Mouse (Mus musculus) brain, adult 10 weeks (tissue): Measurements from ENCODE around the gene Rabl3. TPM values are rescaled to one million over a fixed set of nuclear protein-coding genes. Genes with fewer than 3 reads are reported as not detected.

ENCODE experiments used
- polyA plus RNA-seq: library from polyadenylated mRNA; stranded (reverse); fragments of 350-450 nt; fragmentation: Illumina TruSeq; extraction: RNeasy Lipid Tissue Mini Kit (QIAGEN cat#74804); gene quantifications from one replicate; pipeline ENCODE4 v1.2.3, GENCODE M21; 2015; ENCODE audit warnings: low read depth, low replicate concordance

Rabl3 gene
- 11.1 TPM for polyA plus RNA-seq

DNA sequence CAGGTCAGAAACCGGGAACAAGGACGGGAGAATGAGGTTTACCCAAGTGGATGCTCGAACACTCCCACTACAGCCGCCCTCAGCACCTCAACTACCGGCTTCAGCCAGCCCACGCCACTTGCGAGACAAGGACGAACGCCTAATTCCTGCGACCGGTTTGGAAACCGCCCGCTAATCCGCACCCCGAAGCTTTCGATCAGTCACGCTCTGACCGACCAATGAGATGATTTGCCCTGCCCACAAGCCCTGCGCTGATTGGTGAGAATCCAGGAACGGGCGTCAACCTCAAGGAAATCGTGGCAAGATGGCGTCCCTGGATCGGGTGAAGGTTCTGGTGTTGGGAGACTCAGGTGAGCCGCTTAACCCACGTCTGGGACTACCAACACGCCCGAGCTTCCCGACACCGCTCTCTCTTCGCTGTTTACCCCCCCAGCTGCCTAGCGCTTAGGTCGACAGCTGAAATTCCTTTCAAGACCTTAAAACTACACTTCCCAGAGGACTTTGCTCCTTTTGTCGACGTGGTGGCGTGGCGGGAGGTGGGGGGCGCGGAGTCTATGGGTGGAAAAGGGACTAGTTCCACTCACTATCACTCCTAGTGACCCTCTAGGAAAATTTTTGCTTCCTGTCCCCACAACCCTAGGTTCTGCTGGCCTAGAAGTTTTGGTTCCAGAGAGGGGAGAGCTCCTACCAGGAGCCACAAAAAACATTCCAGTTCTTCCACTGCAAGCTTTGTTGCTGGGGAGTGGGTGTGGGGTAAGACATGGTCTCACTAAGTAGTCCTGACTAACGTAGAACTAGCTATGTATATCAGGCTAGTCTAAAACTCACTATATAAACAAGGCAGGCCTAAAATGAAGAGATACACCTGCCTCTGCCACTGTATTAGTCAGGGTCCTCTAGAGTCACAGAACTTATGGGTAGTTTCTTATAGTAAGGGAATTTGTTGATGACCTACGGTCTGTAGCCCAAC, at the start of gene Rabl3, which contains the start of gene Gtf2e1:
TSS of gene Rabl3 (plus strand) at position 275 of the 970 bp plus-strand sequence.
TSS of gene Gtf2e1 (minus strand) at position 179 of the 970 bp plus-strand sequence.

DNA sequence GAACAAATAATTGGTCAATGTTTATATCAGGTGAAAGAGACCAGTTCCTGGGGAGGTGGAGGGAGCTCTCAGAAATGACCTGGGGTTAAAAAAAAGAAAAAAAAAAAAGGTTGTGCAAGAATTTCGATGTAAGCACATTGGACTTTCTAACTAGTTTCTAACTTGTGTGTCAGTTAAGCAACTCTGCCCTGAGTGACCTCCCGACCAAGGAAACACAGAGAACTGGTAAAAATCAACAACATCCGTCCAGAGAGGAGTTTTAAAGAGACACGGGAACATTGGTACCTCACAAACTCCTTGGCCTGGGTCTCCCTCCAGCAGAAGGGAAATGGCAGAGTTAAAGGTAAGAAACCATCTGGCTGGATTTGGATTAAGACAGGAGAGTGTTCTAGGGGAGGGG, 40.3 kb downstream of the Rabl3 start, which contains the start of gene Hgd:
TSS of gene Hgd (plus strand) at position 160 of the 400 bp plus-strand sequence.

Other genes starting within 250 kb of the Rabl3 start
- gene Stxbp5l, start 154.9 kb upstream of the Rabl3 start, polyA plus RNA-seq = 37.0 TPM
- 14.9 TPM for gene Gtf2e1, start 96 bp upstream of the Rabl3 start, polyA plus RNA-seq
- gene Hgd, start 40.3 kb downstream of the Rabl3 start, polyA plus RNA-seq = 0.33 TPM
- 90.3 TPM for gene Ndufb4, start 114.6 kb downstream of the Rabl3 start, polyA plus RNA-seq
- gene Fstl1, start 237.0 kb downstream of the Rabl3 start, polyA plus RNA-seq = 25.9 TPM